Mouse (Mus musculus) limb, embryonic 14.5 days (tissue): ENCODE measurements at regions not wholly inside any gene's neighbourhood (a gene's known extent, or its start where the extent isn't known, plus 50 kb on each side); places are given as distances from the start of the nearest gene placed in this dataset.

ENCODE experiments used
- ATAC-seq: fragments of 200-750 bp; cut with Nextera tagmentation; 2 replicates; pipeline ENCODE4 v1.8.0; 2017; ENCODE audit warnings: low read depth, moderate number of reproducible peaks, moderate TSS enrichment; ENCODE audit not compliant: low FRiP score
- DNase-seq: peaks from one replicate; pipeline ENCODE4 v3.0.0-alpha.2; 2015; ENCODE audit warnings: low spot score
- H3K27ac ChIP-seq: fragments of 300-500 bp; sonication (generic); replicated peaks from 2 replicates; pipeline ENCODE4 v1.5.1; 2014; ENCODE audit warnings: low read depth, mild to moderate bottlenecking, low read length, moderate library complexity, mixed read lengths
- H3K27me3 ChIP-seq: fragments of 300-500 bp; sonication (generic); 2 replicates; pipeline ENCODE4 v1.6.1; 2014; ENCODE audit warnings: low read length, mixed read lengths; ENCODE audit not compliant: control insufficient read depth, insufficient read depth
- H3K36me3 ChIP-seq: fragments of 300-500 bp; sonication (generic); 2 replicates; pipeline ENCODE4 v1.6.1; 2014; ENCODE audit warnings: mild to moderate bottlenecking, low read length, moderate library complexity, mixed read lengths; ENCODE audit not compliant: control insufficient read depth, insufficient read depth
- H3K4me1 ChIP-seq: fragments of 300-500 bp; sonication (generic); 2 replicates; pipeline ENCODE4 v1.6.1; 2014; ENCODE audit warnings: antibody characterized with exemption, low read length, mixed read lengths; ENCODE audit not compliant: control insufficient read depth, insufficient read depth
- H3K4me2 ChIP-seq: fragments of 300-500 bp; sonication (generic); replicated peaks from 2 replicates; pipeline ENCODE4 v1.6.1; 2014; ENCODE audit warnings: low read depth, mild to moderate bottlenecking, low read length, moderate library complexity; ENCODE audit not compliant: severe bottlenecking
- H3K4me3 ChIP-seq: fragments of 300-500 bp; sonication (generic); replicated peaks from 2 replicates; pipeline ENCODE4 v1.5.1; 2014; ENCODE audit warnings: low read length
- H3K9ac ChIP-seq: fragments of 300-500 bp; sonication (generic); 2 replicates; pipeline ENCODE4 v1.6.1; 2014; ENCODE audit warnings: mild to moderate bottlenecking, low read depth, low read length, moderate library complexity; ENCODE audit not compliant: severe bottlenecking
- H3K9me3 ChIP-seq: fragments of 300-500 bp; sonication (generic); 2 replicates; pipeline ENCODE4 v1.6.1; 2016; ENCODE audit warnings: low read length; ENCODE audit not compliant: control insufficient read depth
- POLR2A ChIP-seq: fragments of 200-500 bp; IDR thresholded peaks from 2 replicates; pipeline ENCODE4 v1.8.0; 2012; ENCODE audit warnings: inconsistent platforms, mild to moderate bottlenecking, moderate library complexity, borderline replicate concordance; ENCODE audit not compliant: insufficient read depth, insufficient read length; ENCODE audit errors: extremely low read depth
- whole genome bisulfite sequencing: fragments of 180-500 bp; shearing (Covaris S2); extraction: QIAGEN DNeasy Blood & Tissue Kit; methylation state at CpG from one replicate; pipeline ENCODE4 v1.1.7; 2014; 5-methylcytosine and 5-hydroxymethylcytosine counted together

- no peak for ATAC-seq
- Histone ChIP-seq H3K36me3 (no peaks in the 10 kb centered on the region), H3K4me1 (no peaks in the 10 kb centered on the region), H3K27ac (no peak overlapping the region), H3K27me3 (no peaks in the 10 kb centered on the region), H3K9me3 (no peaks in the 10 kb centered on the region), H3K4me3 (no peak overlapping the region), H3K4me2 (no peak overlapping the region), H3K9ac (no peak overlapping the region)
- no peak for DNase-seq
- no peak for TF ChIP-seq POLR2A
Measured at GRCm38 (mm10) chr15:70644447-70645202, 3189.7 kb upstream of the Gm6569 start.

DNA sequence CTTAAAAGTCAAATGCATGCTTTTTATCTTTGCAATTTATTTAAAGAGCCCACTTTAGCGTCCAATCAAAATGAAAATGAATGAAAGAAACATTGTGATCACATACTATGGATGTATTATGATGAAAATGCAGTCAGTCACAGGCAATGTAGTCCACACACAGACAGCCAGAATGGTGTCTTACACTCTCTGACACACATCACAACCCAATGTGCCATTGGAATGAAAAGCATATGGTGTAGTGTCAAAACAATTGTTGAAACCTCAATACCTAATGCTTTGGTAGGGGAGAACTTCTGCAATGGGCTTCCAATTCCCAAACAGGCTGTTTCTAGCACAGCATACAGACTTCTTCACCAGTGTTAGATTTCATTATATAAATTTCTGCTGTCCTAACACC lies 3158.8 kb upstream of the Gm6569 start:
- no peak overlapping the region for H3K4me3 ChIP-seq
- no peaks in the 10 kb centered on the region for H3K36me3 ChIP-seq
- no peak for TF ChIP-seq POLR2A
- no peak overlapping the region for H3K4me2 ChIP-seq
- no peak overlapping the region for H3K27ac ChIP-seq
- no peak overlapping the region for H3K9ac ChIP-seq
- DNase-seq: no peak
- no peaks in the 10 kb centered on the region for H3K9me3 ChIP-seq
- no peaks in the 10 kb centered on the region for H3K4me1 ChIP-seq
- ATAC-seq: no peak
- no peaks in the 10 kb centered on the region for H3K27me3 ChIP-seq
- WGBS: 69% methylated on average over 1 of the region's 1 CpGs

DNA sequence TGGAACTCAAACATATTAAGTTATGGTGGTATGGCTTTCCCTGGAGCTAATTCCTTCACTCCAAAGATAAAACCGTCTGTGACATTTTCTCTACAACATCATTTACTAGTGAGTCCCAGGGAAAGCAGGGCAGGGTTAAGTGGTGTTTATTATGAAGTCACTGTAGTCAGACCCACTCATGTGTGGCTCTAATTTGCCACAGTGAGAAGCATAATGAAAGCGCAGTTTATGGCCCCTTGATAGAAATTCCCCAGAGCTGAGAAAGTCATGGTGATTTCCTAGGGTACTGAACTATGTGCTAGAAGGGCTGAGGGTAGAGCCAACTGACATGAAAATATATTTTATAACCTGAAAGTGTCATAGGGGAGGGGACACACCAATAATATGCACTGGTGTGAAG lies 3129.8 kb upstream of the Gm6569 start:
- H3K27me3 ChIP-seq: no peaks in the 10 kb centered on the region
- H3K36me3 ChIP-seq: no peaks in the 10 kb centered on the region
- no peak for ATAC-seq
- H3K9ac ChIP-seq: no peak overlapping the region
- H3K9me3 ChIP-seq: no peaks in the 10 kb centered on the region
- WGBS: 73% methylated on average over 2 of the region's 2 CpGs
- no peak overlapping the region for H3K4me2 ChIP-seq
- no peak for DNase-seq
- H3K27ac ChIP-seq: no peak overlapping the region
- TF ChIP-seq POLR2A: no peak
- no peak overlapping the region for H3K4me3 ChIP-seq
- no peaks in the 10 kb centered on the region for H3K4me1 ChIP-seq

DNA sequence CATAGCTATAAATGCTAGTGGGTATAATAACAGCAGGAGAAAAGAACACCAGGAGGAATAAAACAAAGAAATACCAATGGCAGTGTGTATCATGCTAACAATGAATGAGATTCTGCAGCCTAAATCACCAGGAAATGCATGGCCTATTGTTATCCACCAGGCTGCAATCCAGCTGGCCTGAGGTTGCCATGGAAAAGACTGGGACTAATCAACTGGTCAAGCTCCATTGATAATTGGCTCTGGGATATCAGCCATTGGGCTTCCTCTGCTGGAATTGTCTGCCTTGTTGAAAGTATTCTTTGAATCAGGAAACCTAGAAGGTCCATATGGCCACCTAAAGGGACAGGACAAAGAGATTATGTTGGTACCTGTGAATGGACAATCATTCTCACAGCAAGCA lies 3120.6 kb upstream of the Gm6569 start:
- no peak for TF ChIP-seq POLR2A
- H3K4me3 ChIP-seq: no peak overlapping the region
- no peaks in the 10 kb centered on the region for H3K36me3 ChIP-seq
- H3K9me3 ChIP-seq: no peaks in the 10 kb centered on the region
- ATAC-seq (no peak), DNase-seq (no peak)
- H3K9ac ChIP-seq: no peak overlapping the region
- H3K4me2 ChIP-seq: no peak overlapping the region
- no peaks in the 10 kb centered on the region for H3K27me3 ChIP-seq
- H3K4me1 ChIP-seq: no peaks in the 10 kb centered on the region
- H3K27ac ChIP-seq: no peak overlapping the region

DNA sequence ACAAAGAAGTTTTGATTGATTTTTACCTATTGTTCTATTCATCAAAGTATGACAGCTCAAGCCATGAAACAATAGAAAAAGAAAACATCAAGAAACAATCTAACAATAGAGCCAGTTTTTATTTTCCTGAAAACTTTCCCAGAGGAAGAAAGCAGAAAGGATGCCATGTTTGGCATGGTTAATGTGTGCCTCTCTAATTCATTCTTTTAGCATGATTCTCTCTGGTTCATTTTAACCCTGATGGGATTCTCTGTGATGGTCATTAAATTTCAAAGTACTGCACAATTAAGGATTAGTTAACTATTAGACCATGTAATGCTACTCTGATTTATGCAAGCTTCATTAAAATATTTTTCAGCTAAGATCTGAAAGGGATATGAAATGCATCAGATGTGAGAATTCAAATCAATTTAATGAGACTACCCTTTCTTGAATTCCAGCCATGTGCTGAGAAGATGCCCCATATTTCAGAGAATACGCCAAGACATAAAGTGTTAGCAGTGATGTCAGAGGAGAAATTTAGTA lies 3106.9 kb upstream of the Gm6569 start:
- Histone ChIP-seq H3K9me3 (no peaks in the 10 kb centered on the region), H3K4me2 (no peak overlapping the region), H3K9ac (no peak overlapping the region), H3K4me1 (no peaks in the 10 kb centered on the region), H3K27me3 (no peaks in the 10 kb centered on the region), H3K4me3 (no peak overlapping the region), H3K27ac (no peak overlapping the region), H3K36me3 (no peaks in the 10 kb centered on the region)
- DNase-seq (no peak), ATAC-seq (no peak)
- no peak for TF ChIP-seq POLR2A
- WGBS: 90% methylated on average over 1 of the region's 1 CpGs
